30 mouse cellular contexts compared by ENCODE assay signal in genomic region chr6:29941036-29941435, GRCm38 (mm10). TPM values are rescaled to one million over a fixed set of nuclear protein-coding genes. Genes with fewer than 3 reads are reported as not detected.
A peak's percentile ranks its signal among the peaks of the same experiment; 100 is the strongest.
DNase-seq lines count a peak whose midpoint lies in the region; ATAC-seq lines count a peak whose summit lies in the region.
"Had no signal": no experiment of that assay in that cellular context is flagged by ENCODE, and none has a peak within 500 bp of the region (broad histone marks: within the 10 kb centered on the region; RNA-seq: fewer than 3 reads in every experiment).

No protein-coding gene starts in this region.

- H3K4me1 ChIP-seq in limb, embryonic 13.5 days: no peaks in the 10 kb centered on the region
- H3K4me1 ChIP-seq in limb, embryonic 10.5 days: no peaks in the 10 kb centered on the region
- H3K4me1 ChIP-seq: hindbrain, embryonic 10.5 days; lung, embryonic 15.5 days; neural tube, embryonic 12.5 days had no signal

- no peak overlapping the region for H3K4me3 ChIP-seq in limb, embryonic 13.5 days
- H3K4me3 ChIP-seq in limb, embryonic 10.5 days: no peak overlapping the region
- H3K4me3 ChIP-seq: embryonic facial prominence, embryonic 13.5 days; forebrain, embryonic 13.5 days; hindbrain, embryonic 10.5 days; lung, embryonic 15.5 days; neural tube, embryonic 12.5 days had no signal

- ATAC-seq in limb, embryonic 13.5 days (ENCODE audit: low FRiP score, low read depth): peak; percentile 57; the same call in 1 of the 2 replicates
- no peak for ATAC-seq in megakaryocyte progenitor cell, adult 5-6 weeks (replicated peaks; ENCODE audit: poor library complexity)
- no peak for ATAC-seq in erythroblast, adult 5-6 weeks (replicated peaks; ENCODE audit: low FRiP score, poor library complexity, severe bottlenecking)
- ATAC-seq: forebrain, embryonic 13.5 days; hindbrain, embryonic 16.5 days; midbrain, embryonic 16.5 days; Patski had no signal

- H3K9ac ChIP-seq in limb, embryonic 13.5 days: no peak overlapping the region
- H3K9ac ChIP-seq: embryonic facial prominence, embryonic 13.5 days; forebrain, embryonic 13.5 days; lung, embryonic 15.5 days; neural tube, embryonic 12.5 days had no signal

- no peak overlapping the region for H3K27ac ChIP-seq in limb, embryonic 13.5 days
- no peak overlapping the region for H3K27ac ChIP-seq in limb, embryonic 10.5 days
- H3K27ac ChIP-seq: embryonic facial prominence, embryonic 13.5 days; forebrain, embryonic 13.5 days; hindbrain, embryonic 10.5 days; kidney, postnatal 0 days; lung, embryonic 15.5 days; neural tube, embryonic 12.5 days had no signal

- no peaks in the 10 kb centered on the region for H3K27me3 ChIP-seq in limb, embryonic 13.5 days
- H3K27me3 ChIP-seq in limb, embryonic 10.5 days (ENCODE audit: low read depth, poor library complexity, severe bottlenecking): no peaks in the 10 kb centered on the region
- H3K27me3 ChIP-seq: CH12.LX; embryonic facial prominence, embryonic 13.5 days; forebrain, embryonic 13.5 days; lung, embryonic 15.5 days; neural tube, embryonic 12.5 days; Patski had no signal

- no peaks in the 10 kb centered on the region; the same call in 1 of the 2 replicates for H3K36me3 ChIP-seq in limb, embryonic 13.5 days
- no peaks in the 10 kb centered on the region for H3K36me3 ChIP-seq in limb, embryonic 10.5 days
- H3K36me3 ChIP-seq: embryonic facial prominence, embryonic 13.5 days; hindbrain, embryonic 10.5 days; lung, embryonic 15.5 days; neural tube, embryonic 12.5 days had no signal

- DNase-seq in gastrocnemius, adult 8-10 months (ENCODE audit: low spot score in 2 of 2): peak; percentile 20 to 38
- no peak for DNase-seq in gastrocnemius, postnatal 4 days (ENCODE audit: low spot score in 2 of 2)
- DNase-seq in limb, embryonic 10.5 days (ENCODE audit: low spot score): no peak
- peak; percentile 34 for DNase-seq in gastrocnemius, postnatal 14 days
- DNase-seq: adrenal gland, postnatal 10 days; B cell, adult 2 months; cerebellum, adult 11-12 months; cerebellum, adult 9-11 months; embryo, embryonic 11 days; kidney, adult 18-20 months; kidney, postnatal 4 days; layer of hippocampus, postnatal 36 days; left cerebral cortex, postnatal 4 days; right cerebral cortex, adult 18-20 months; thymus, adult 2 months; thymus, postnatal 36 days had no signal

- intact Hi-C loops in gastrocnemius, postnatal 14 days (cut with DNase I; ENCODE audit: low total_unique reads): no loop called here

- 86% methylated on average over 2 of the region's 2 CpGs for WGBS in limb, embryonic 13.5 days
- 92% methylated on average over 2 of the region's 2 CpGs for WGBS in limb, embryonic 10.5 days

- no peaks in the 10 kb centered on the region for H3K9me3 ChIP-seq in limb, embryonic 13.5 days
- no peaks in the 10 kb centered on the region for H3K9me3 ChIP-seq in limb, embryonic 10.5 days (replicated peaks)
- H3K9me3 ChIP-seq: embryonic facial prominence, embryonic 13.5 days; forebrain, embryonic 13.5 days; hindbrain, embryonic 10.5 days; lung, embryonic 15.5 days; neural tube, embryonic 12.5 days had no signal

- H3K4me2 ChIP-seq in limb, embryonic 13.5 days (replicated peaks): no peak overlapping the region
- H3K4me2 ChIP-seq: embryonic facial prominence, embryonic 13.5 days; forebrain, embryonic 13.5 days; lung, embryonic 15.5 days; midbrain, embryonic 11.5 days; neural tube, embryonic 12.5 days had no signal

RNA-seq across cellular contexts. Expression of gene Strip2, which starts 24.2 kb away (rescaled TPM):
- total RNA-seq in gastrocnemius, adult 8-10 months (2022): under 1 TPM; 0.75 to 0.99 (median 0.88) TPM
- 10 to 100 TPM; 10.3 to 10.9 TPM for total RNA-seq in gastrocnemius, postnatal 4 days (2021)
- 2.7 and 3.7 TPM in 2 replicates for polyA plus RNA-seq in limb, embryonic 13.5 days (2015; fragmentation: Nextera tagmentation; extraction: Ambion mirVana)
- polyA plus RNA-seq in limb, embryonic 10.5 days (2016; fragmentation: Nextera tagmentation; extraction: Ambion mirVana): 0.60 and 0.95 TPM in 2 replicates
- total RNA-seq in gastrocnemius, postnatal 14 days (2021): 1 to 10 TPM; 2.0 to 2.3 TPM
- total RNA-seq in megakaryocyte progenitor cell, adult 5-6 weeks (2015): 0.30 and 0.54 TPM in 2 replicates
- 0.17 and 0.30 TPM in 2 replicates for total RNA-seq in megakaryocyte progenitor cell, adult 5-6 weeks (2017)
- total RNA-seq in erythroblast, adult 5-6 weeks (2015; ENCODE audit: low replicate concordance): 0.19 and 1.9 TPM in 2 replicates
- 0.77 and 2.6 TPM in 2 replicates for total RNA-seq in erythroblast, adult 5-6 weeks (2017; ENCODE audit: low replicate concordance)

Comparison
In these comparisons a context has a peak if more than half of its experiments do, and no peak if none do; other contexts are left out.
1. DNase-seq: peak in gastrocnemius, adult 8-10 months (2 of 2) and gastrocnemius, postnatal 14 days (single experiment); none in gastrocnemius, postnatal 4 days (0 of 2) and limb, embryonic 10.5 days (single experiment).